Mouse (Mus musculus) neural tube, embryonic 15.5 days (tissue): ENCODE measurements at regions not wholly inside any gene's neighbourhood (a gene's known extent, or its start where the extent isn't known, plus 50 kb on each side); places are given as distances from the start of the nearest gene placed in this dataset.

Experiments
- ATAC-seq: fragments of 200-750 bp; cut with Nextera tagmentation; 2 replicates; pipeline ENCODE4 v1.8.0; 2017; ENCODE audit warnings: mild to moderate bottlenecking, moderate TSS enrichment, moderate library complexity; ENCODE audit not compliant: low FRiP score
- H3K27ac ChIP-seq: fragments of 300-500 bp; sonication (generic); replicated peaks from 2 replicates; pipeline ENCODE4 v1.5.1; 2015; ENCODE audit warnings: mild to moderate bottlenecking, inconsistent platforms
- H3K27me3 ChIP-seq: fragments of 300-500 bp; sonication (generic); replicated peaks from 2 replicates; pipeline ENCODE4 v1.6.1; 2015; ENCODE audit warnings: inconsistent platforms
- H3K36me3 ChIP-seq: fragments of 300-500 bp; sonication (generic); 2 replicates; pipeline ENCODE4 v1.6.1; 2015; ENCODE audit warnings: inconsistent platforms
- H3K4me1 ChIP-seq: fragments of 300-500 bp; sonication (generic); 2 replicates; pipeline ENCODE4 v1.6.1; 2015; ENCODE audit warnings: inconsistent platforms
- H3K4me2 ChIP-seq: fragments of 300-500 bp; sonication (generic); 2 replicates; pipeline ENCODE4 v1.6.1; 2015; ENCODE audit warnings: inconsistent platforms, mild to moderate bottlenecking, moderate library complexity
- H3K4me3 ChIP-seq: fragments of 300-500 bp; sonication (generic); replicated peaks from 2 replicates; pipeline ENCODE4 v1.5.1; 2015; ENCODE audit warnings: mild to moderate bottlenecking, inconsistent platforms
- H3K9ac ChIP-seq: fragments of 300-500 bp; sonication (generic); replicated peaks from 2 replicates; pipeline ENCODE4 v1.6.1; 2015; ENCODE audit warnings: mild to moderate bottlenecking, inconsistent platforms
- H3K9me3 ChIP-seq: fragments of 300-500 bp; sonication (generic); replicated peaks from 2 replicates; pipeline ENCODE4 v1.6.1; 2016; ENCODE audit warnings: inconsistent platforms
- WGBS: fragments of 180-500 bp; shearing (Covaris S2); methylation state at CpG from one replicate; pipeline ENCODE4 v1.1.7; 2015; ENCODE audit warnings: mixed read lengths; 5-methylcytosine and 5-hydroxymethylcytosine counted together

DNA sequence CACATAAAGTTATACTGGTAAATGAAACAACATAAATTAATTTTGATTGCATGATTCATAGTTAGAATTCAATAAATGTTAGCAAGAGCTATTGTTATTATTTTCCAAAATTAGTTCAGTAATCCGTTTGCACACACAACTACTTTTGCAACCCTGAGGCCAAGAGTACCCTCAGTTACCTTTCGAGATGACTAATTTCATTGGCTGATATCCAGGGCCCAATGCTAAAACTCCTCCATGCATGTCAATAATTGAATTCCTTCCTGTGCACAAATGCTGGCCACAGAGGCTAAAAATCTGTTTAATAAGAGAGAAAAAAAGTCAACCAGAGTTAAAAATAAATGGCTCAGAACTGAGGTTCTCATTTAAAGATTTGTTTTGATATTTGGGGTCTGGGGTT lies 685.2 kb downstream of the Epha4 start:
- Histone ChIP-seq H3K36me3 (no peaks in the 10 kb centered on the region), H3K4me1 (no peaks in the 10 kb centered on the region), H3K4me2 (no peak overlapping the region), H3K9ac (no peak overlapping the region), H3K4me3 (no peak overlapping the region), H3K27ac (no peak overlapping the region), H3K27me3 (no peaks in the 10 kb centered on the region), H3K9me3 (no peaks in the 10 kb centered on the region)
- 65% methylated on average over 2 of the region's 2 CpGs for WGBS
- no peak for ATAC-seq

DNA sequence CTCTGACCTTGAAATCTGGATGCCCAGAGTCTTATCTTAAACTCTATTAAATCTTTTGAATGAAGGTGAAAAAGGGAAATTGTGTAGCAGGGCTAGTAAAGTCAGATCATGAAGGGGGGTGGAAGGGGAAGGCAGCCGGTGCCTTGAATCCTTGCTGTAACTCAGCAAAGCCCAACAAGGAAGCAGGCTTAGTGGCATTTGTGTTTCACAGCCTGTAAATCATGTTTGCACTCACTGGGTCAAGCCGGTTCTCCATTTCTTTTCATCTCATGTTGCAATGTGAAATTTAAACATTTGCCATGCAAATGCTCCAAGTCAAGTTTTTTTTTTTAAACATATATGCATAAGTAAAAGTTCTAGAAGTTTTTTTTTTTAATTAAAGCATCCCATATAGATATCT lies 682.6 kb downstream of the Epha4 start:
- 46% methylated on average over 2 of the region's 2 CpGs for WGBS
- Histone ChIP-seq H3K9ac (no peak overlapping the region), H3K27me3 (no peaks in the 10 kb centered on the region), H3K4me3 (no peak overlapping the region), H3K36me3 (no peaks in the 10 kb centered on the region), H3K4me2 (no peak overlapping the region), H3K9me3 (no peaks in the 10 kb centered on the region), H3K4me1 (no peaks in the 10 kb centered on the region), H3K27ac (no peak overlapping the region)
- ATAC-seq: no peak

DNA sequence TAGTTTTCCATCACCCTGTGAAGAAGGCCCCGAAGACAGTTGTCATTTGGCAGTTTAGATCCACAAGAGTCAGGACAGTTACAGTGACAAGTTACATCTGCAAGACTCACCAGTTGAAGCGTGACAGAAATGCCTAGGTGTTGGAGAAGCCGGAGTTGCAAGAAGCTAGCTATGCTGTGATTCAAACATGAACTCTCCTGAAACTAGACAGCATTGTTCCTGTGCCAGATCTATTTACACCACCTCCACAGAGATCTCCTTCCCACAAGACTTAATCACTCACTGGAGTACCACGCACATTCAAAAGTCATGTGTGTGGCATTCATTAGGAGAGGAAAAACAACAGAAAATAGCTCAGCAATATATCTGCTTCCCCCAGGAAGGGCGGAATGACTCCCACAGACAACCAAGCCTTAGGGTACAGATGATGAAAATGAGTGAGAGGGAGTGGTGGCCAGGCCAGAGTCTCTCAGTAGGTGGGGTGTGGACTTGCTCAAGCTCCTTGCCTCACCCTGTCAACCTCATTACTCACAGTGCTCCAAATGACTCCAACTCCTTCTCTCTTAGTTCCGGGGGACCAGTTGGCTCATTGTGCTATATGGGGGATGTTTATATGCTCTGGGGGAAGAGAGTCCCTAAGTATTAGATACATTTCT lies 679.7 kb downstream of the Epha4 start:
- ATAC-seq: no peak
- Histone ChIP-seq H3K27ac (no peak overlapping the region), H3K9ac (no peak overlapping the region), H3K4me3 (no peak overlapping the region), H3K36me3 (no peaks in the 10 kb centered on the region), H3K27me3 (no peaks in the 10 kb centered on the region), H3K4me2 (no peak overlapping the region), H3K9me3 (no peaks in the 10 kb centered on the region), H3K4me1 (no peaks in the 10 kb centered on the region)
- 87% methylated on average over 6 of the region's 6 CpGs for WGBS

DNA sequence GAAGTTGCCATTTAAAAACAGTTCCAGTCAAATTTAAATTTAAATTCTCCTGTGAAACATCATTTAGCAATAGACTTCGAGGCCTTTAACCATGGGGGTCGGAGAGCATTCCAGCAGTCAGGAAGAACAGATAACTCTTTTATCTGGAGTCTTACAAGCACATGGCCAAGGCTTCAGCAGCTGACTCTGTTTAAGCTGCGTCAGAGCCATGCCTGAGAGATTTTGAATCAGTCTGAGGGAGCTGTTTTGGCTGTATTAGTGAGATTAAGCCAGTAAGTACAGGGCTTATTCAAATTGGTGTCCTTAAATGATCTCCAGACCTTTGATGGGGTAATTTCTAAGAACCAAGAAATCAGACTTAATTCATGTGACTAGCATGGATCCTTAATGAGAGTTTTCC lies 665.5 kb downstream of the Epha4 start:
- no peak for ATAC-seq
- H3K36me3 ChIP-seq: no peaks in the 10 kb centered on the region
- WGBS: 58% methylated on average over 3 of the region's 3 CpGs
- no peak overlapping the region for H3K4me3 ChIP-seq
- no peak overlapping the region for H3K9ac ChIP-seq
- H3K9me3 ChIP-seq: no peaks in the 10 kb centered on the region
- H3K27me3 ChIP-seq: no peaks in the 10 kb centered on the region
- no peaks in the 10 kb centered on the region for H3K4me1 ChIP-seq
- H3K27ac ChIP-seq: no peak overlapping the region
- no peak overlapping the region for H3K4me2 ChIP-seq

DNA sequence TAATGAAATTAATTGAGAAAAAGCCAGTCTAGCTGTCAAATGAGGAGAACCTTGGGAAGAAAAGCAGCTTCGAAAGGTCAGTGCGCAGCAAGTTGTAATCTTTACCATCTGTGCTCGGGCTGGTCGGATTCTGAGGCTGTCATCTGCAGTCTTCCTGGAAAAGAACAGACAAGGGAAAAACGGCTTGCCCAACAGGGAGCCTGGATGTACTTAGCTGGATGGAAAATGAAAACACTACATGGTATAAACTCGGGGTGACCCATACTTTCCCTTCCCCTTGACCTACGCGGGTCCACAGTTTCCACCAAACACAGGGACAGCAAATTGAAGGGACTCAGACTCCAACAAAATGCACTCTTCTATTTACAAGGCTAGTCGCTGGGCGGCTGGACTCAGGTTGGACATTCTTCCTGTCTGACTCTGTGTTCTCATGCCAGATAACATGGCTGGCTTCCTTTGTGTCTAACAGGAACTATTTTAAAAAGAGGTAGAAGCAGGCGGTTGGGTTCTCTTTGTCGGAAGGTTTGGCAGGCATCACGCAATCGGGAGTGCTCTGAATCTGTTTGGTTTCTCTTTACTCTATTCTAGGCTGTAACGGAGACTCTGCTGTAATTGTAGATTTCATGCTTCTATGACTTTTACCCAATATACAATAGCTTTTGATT lies 648.5 kb downstream of the Epha4 start:
- WGBS: 78% methylated on average over 15 of the region's 15 CpGs
- no peaks in the 10 kb centered on the region for H3K36me3 ChIP-seq
- no peak overlapping the region for H3K4me3 ChIP-seq
- no peaks in the 10 kb centered on the region for H3K4me1 ChIP-seq
- no peaks in the 10 kb centered on the region for H3K27me3 ChIP-seq
- H3K27ac ChIP-seq: no peak overlapping the region
- H3K9ac ChIP-seq: no peak overlapping the region
- no peaks in the 10 kb centered on the region for H3K9me3 ChIP-seq
- no peak overlapping the region for H3K4me2 ChIP-seq
- no peak for ATAC-seq

DNA sequence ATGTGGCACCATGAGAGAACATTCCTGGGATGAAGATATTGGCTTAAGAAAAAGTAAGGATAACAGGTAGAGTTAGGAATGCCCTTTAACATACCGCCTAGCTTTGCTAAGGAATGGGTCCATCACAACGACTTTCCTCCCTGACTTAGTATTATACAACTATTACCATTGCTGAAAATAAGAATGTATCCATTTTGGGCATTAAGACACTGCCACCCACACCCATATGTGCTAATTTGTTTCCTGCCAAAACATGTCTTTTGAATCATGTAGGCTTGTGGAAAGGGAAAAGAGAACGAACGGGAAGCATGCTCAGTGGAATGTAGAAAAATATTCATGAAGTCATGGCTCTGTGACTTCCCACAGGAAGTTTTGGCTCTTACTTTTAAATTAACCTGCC lies 641.7 kb downstream of the Epha4 start:
- Histone ChIP-seq H3K4me1 (no peaks in the 10 kb centered on the region), H3K36me3 (no peaks in the 10 kb centered on the region), H3K27ac (no peak overlapping the region), H3K9ac (no peak overlapping the region), H3K4me3 (no peak overlapping the region), H3K27me3 (no peaks in the 10 kb centered on the region), H3K9me3 (no peaks in the 10 kb centered on the region), H3K4me2 (no peak overlapping the region)
- no peak for ATAC-seq
- 84% methylated on average over 4 of the region's 4 CpGs for WGBS

DNA sequence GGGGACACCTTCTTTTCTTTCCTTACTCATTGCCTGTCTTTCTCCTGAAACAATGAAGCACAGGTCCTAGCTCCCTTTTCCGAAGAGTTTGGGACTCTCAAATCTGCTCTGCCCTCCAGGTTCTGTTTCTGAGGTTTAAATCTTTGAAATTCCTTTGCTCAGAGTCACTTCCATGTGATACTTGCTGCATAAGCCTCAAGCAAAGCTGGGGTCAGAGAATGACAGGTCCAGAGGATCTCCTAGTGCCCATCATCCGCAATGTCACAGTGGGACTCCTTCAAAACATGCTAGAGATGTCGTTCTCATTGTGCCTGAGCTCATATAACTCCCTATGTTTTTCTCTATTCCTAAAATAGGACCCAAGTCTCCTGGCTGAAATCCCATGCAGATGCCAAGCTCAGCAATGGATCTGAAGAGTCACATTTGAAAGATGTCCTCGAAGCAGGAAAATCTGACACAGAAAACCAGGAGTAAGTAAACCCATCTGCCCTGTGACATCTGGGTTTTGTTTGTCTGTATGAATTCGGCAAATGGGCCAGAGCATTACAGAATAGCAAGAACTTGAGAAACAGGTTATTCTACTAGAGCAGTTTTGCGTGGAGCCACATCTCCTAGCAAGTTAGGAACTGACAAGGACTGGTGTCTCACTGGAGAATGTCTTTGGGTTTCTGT lies 634.6 kb downstream of the Epha4 start:
- 85% methylated on average over 6 of the region's 6 CpGs for WGBS
- H3K4me3 ChIP-seq: no peak overlapping the region
- H3K36me3 ChIP-seq: no peaks in the 10 kb centered on the region
- ATAC-seq: no peak
- no peak overlapping the region for H3K27ac ChIP-seq
- H3K4me1 ChIP-seq: no peaks in the 10 kb centered on the region
- H3K9me3 ChIP-seq: no peaks in the 10 kb centered on the region
- H3K9ac ChIP-seq: no peak overlapping the region
- no peaks in the 10 kb centered on the region for H3K27me3 ChIP-seq
- no peak overlapping the region for H3K4me2 ChIP-seq

DNA sequence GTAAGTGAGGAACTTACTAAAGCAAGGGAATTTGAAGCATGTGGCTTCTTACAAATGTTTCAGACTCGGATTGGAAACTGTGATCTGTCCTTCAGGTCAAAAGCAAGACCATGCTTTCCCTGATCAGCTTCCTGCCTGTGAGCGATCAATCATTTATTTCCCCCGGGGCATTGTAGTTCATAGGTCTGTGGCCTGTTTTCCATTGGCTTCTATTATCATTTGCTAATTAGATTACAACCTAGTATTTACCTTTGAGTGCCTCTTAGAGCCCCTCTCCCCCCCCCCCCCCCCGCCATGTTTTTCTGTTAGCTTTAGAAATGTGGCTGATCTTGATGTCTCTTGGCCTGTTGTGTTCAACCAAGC lies 634.1 kb downstream of the Epha4 start:
- Histone ChIP-seq H3K4me1 (no peaks in the 10 kb centered on the region), H3K9ac (no peak overlapping the region), H3K27ac (no peak overlapping the region), H3K4me3 (no peak overlapping the region), H3K27me3 (no peaks in the 10 kb centered on the region), H3K36me3 (no peaks in the 10 kb centered on the region), H3K4me2 (no peak overlapping the region), H3K9me3 (no peaks in the 10 kb centered on the region)
- WGBS: 77% methylated on average over 3 of the region's 4 CpGs
- no peak for ATAC-seq

DNA sequence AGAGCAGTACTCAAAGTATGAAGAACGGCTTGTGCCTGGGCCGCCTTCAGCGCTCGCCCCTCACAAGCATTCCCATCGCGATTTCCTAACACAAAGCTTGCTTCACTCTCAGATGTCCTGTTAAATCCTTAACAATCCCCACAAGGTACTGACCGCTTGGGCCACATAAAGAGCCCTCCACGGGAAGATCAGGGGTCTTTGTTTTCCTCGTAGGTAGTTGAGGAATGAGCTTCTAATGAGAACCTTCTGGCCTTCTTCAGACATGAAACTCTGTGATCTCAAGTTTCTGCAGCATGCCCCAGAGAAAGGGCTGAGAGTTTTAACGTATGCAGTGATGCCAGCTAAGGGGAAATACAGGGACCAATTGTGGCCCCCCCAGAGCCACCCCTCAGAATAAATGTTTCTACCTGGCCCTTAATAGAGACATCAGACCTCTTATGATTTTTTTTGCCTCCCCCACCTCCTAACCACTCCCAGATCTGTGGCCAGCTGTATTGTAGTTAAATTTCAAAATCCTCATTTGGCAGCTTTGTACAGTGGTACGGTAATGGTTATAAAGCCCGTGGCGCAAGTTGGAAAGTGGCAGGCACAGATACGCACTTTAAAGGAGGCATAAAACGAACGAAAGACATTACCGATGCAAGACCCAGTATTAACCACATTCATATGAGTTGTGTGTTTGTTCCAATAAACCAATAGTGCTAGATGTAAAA lies 618.6 kb downstream of the Epha4 start:
- Histone ChIP-seq H3K27me3 (no peaks in the 10 kb centered on the region), H3K27ac (no peak overlapping the region), H3K9ac (no peak overlapping the region; the same call in 1 of the 2 replicates), H3K9me3 (no peaks in the 10 kb centered on the region), H3K4me1 (no peaks in the 10 kb centered on the region), H3K4me3 (no peak overlapping the region), H3K36me3 (no peaks in the 10 kb centered on the region), H3K4me2 (no peak overlapping the region)
- no peak for ATAC-seq
- WGBS: 73% methylated on average over 17 of the region's 17 CpGs

DNA sequence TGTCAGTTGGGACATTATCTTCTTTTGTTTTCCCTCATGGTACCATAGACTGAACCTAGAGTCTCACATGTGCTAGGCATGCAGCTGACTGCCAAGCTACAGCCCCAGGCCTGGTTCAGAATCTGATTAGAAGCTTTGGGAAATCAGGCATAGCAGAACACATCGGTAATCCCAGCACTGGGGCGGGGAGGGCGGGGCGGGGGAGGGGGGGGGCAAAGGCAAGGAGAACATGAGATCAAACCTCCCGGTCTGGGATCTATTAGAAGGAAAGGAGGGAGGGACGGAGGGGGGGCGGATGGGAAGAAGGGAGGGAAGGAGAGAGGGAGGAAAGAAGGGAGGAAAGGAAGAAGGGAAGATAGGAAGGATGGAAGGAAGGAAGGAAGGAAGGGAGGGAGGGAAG lies 617.5 kb downstream of the Epha4 start:
- H3K9ac ChIP-seq: no peak overlapping the region
- H3K4me3 ChIP-seq: no peak overlapping the region
- H3K9me3 ChIP-seq: no peaks in the 10 kb centered on the region
- no peaks in the 10 kb centered on the region for H3K27me3 ChIP-seq
- no peak overlapping the region for H3K27ac ChIP-seq
- no peak for ATAC-seq
- H3K4me2 ChIP-seq: no peak overlapping the region
- no peaks in the 10 kb centered on the region for H3K4me1 ChIP-seq
- WGBS: 83% methylated on average over 7 of the region's 7 CpGs
- H3K36me3 ChIP-seq: no peaks in the 10 kb centered on the region

DNA sequence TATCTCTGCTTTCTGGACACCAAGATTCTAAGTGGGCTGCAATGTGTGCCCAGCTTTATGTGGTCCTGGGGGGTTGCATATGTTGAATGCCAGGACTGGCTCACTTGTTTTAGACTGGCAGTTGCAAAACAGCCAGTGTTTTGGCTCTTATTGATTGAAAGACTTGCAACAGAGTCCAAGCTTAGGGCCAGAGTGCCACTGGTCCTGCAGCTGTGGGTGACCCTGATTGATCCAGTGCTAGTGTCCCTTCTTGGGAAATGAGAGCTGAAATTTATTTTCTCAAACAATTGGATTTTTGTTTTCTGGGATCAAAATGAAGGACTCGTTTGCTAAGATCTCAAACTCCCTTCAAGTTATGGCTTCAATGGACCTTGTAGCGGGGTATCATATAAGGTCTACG lies 603.4 kb downstream of the Epha4 start:
- no peak for ATAC-seq
- Histone ChIP-seq H3K4me3 (no peak overlapping the region), H3K4me2 (no peak overlapping the region), H3K9ac (no peak overlapping the region), H3K9me3 (no peaks in the 10 kb centered on the region), H3K36me3 (no peaks in the 10 kb centered on the region), H3K27ac (no peak overlapping the region), H3K27me3 (no peaks in the 10 kb centered on the region), H3K4me1 (no peaks in the 10 kb centered on the region)
- WGBS: 96% methylated on average over 3 of the region's 3 CpGs

DNA sequence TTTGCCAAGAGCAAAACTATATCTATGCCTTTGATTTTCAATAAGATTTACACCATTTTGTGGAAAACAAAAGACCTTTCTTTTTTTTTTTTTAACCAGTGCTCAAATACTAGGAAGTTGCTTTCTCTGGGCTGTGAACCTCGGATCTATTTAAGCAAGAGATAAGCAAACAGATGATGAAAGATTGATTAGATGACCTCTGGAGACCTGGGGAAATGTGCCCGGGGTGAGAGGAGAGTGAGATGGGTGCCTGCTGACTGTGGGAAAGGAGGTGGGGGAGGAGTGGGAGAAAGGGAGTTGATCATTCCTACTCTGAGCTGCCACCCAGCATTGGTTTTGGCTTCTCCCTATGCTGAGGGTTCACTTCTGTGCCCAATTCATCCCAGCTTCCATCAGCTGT lies 595.3 kb downstream of the Epha4 start:
- no peak for ATAC-seq
- no peak overlapping the region for H3K27ac ChIP-seq
- H3K36me3 ChIP-seq: no peaks in the 10 kb centered on the region
- no peaks in the 10 kb centered on the region for H3K9me3 ChIP-seq
- H3K4me2 ChIP-seq: no peak overlapping the region
- no peaks in the 10 kb centered on the region for H3K27me3 ChIP-seq
- 65% methylated on average over 2 of the region's 2 CpGs for WGBS
- H3K4me1 ChIP-seq: no peaks in the 10 kb centered on the region
- H3K4me3 ChIP-seq: no peak overlapping the region
- no peak overlapping the region for H3K9ac ChIP-seq
